Mouse (Mus musculus): ENCODE results near the gene Ace. TPM values are rescaled to one million over a fixed set of nuclear protein-coding genes. Genes with fewer than 3 reads are reported as not detected.

The Ace gene
- polyA plus RNA-seq (2012) = not detected in 2 replicates

GRCm38 (mm10) chr11:105967741-105968574 lies at the start of gene Ace:
Ace (plus strand) TSS chr11:105967945.
- TF ChIP-seq GATA1 (IDR thresholded peaks at IDR 0.05; ENCODE audit: low read length) = no peak
- no peak for TF ChIP-seq TAL1 (IDR thresholded peaks at IDR 0.05; ENCODE audit: low read length)
- Histone ChIP-seq H3K4me1 (ENCODE audit: control insufficient read depth) (no peaks in the 10 kb centered on the region; the same call in none of the 2 replicates), H3K36me3 (ENCODE audit: control insufficient read depth) (no peaks in the 10 kb centered on the region), H3K27me3 (ENCODE audit: control insufficient read depth) (peaks cover 55% of the 10 kb centered on the region), H3K4me3 (replicated peaks) (peak within 1 kb of the TSS; percentile 22), H3K9me3 (ENCODE audit: control insufficient read depth, low read length) (no peaks in the 10 kb centered on the region)

- no peaks in the 10 kb centered on the region for H3K27me3 ChIP-seq (ENCODE audit: control insufficient read depth)
- TF ChIP-seq GATA1 (IDR thresholded peaks at IDR 0.05; ENCODE audit: low read length) (no peak), TAL1 (IDR thresholded peaks at IDR 0.05; ENCODE audit: low read length) (no peak)
- no peak overlapping the region for H3K4me3 ChIP-seq (replicated peaks)
- H3K4me1 ChIP-seq (ENCODE audit: control insufficient read depth) = peaks cover 35% of the 10 kb centered on the region
- H3K9me3 ChIP-seq (ENCODE audit: control insufficient read depth, low read length) = no peaks in the 10 kb centered on the region
- H3K36me3 ChIP-seq (ENCODE audit: control insufficient read depth) = peaks cover 5% of the 10 kb centered on the region
These were observed 47.5 kb upstream of the Ace start for GRCm38 (mm10) chr11:105920098-105920785.

GRCm38 (mm10) chr11:105920836-105921235 lies 46.9 kb upstream of the Ace start:
- H3K27me3 ChIP-seq (ENCODE audit: control insufficient read depth) = no peaks in the 10 kb centered on the region
- no peak for TF ChIP-seq GATA1 (IDR thresholded peaks at IDR 0.05; ENCODE audit: low read length)
- TF ChIP-seq TAL1 (IDR thresholded peaks at IDR 0.05; ENCODE audit: low read length) = no peak
- H3K9me3 ChIP-seq (ENCODE audit: control insufficient read depth, low read length) = no peaks in the 10 kb centered on the region
- peaks cover 5% of the 10 kb centered on the region for H3K36me3 ChIP-seq (ENCODE audit: control insufficient read depth)
- H3K4me1 ChIP-seq (ENCODE audit: control insufficient read depth) = peaks cover 35% of the 10 kb centered on the region
- no peak overlapping the region for H3K4me3 ChIP-seq (replicated peaks)

GRCm38 (mm10) chr11:105921275-105921674 lies 46.5 kb upstream of the Ace start:
- Histone ChIP-seq H3K9me3 (ENCODE audit: control insufficient read depth, low read length) (no peaks in the 10 kb centered on the region), H3K27me3 (ENCODE audit: control insufficient read depth) (no peaks in the 10 kb centered on the region), H3K4me3 (replicated peaks) (no peak overlapping the region), H3K4me1 (ENCODE audit: control insufficient read depth) (peaks cover 35% of the 10 kb centered on the region), H3K36me3 (ENCODE audit: control insufficient read depth) (peaks cover 5% of the 10 kb centered on the region)
- TF ChIP-seq TAL1 (IDR thresholded peaks at IDR 0.05; ENCODE audit: low read length) (no peak), GATA1 (IDR thresholded peaks at IDR 0.05; ENCODE audit: low read length) (no peak)

GRCm38 (mm10) chr11:105922769-105923663 lies 44.7 kb upstream of the Ace start:
- no peak for TF ChIP-seq TAL1 (IDR thresholded peaks at IDR 0.05; ENCODE audit: low read length)
- TF ChIP-seq GATA1 (IDR thresholded peaks at IDR 0.05; ENCODE audit: low read length) = no peak
- peaks cover 35% of the 10 kb centered on the region for H3K4me1 ChIP-seq (ENCODE audit: control insufficient read depth)
- H3K9me3 ChIP-seq (ENCODE audit: control insufficient read depth, low read length) = no peaks in the 10 kb centered on the region
- H3K4me3 ChIP-seq (replicated peaks) = no peak overlapping the region
- H3K27me3 ChIP-seq (ENCODE audit: control insufficient read depth) = no peaks in the 10 kb centered on the region
- peaks cover 5% of the 10 kb centered on the region for H3K36me3 ChIP-seq (ENCODE audit: control insufficient read depth)

GRCm38 (mm10) chr11:105927065-105928030 lies 40.4 kb upstream of the Ace start:
- Histone ChIP-seq H3K4me1 (ENCODE audit: control insufficient read depth) (peaks cover 9% of the 10 kb centered on the region), H3K9me3 (ENCODE audit: control insufficient read depth, low read length) (no peaks in the 10 kb centered on the region), H3K36me3 (ENCODE audit: control insufficient read depth) (no peaks in the 10 kb centered on the region; the same call in 1 of the 2 replicates), H3K4me3 (replicated peaks) (no peak overlapping the region), H3K27me3 (ENCODE audit: control insufficient read depth) (no peaks in the 10 kb centered on the region)
- TF ChIP-seq GATA1 (IDR thresholded peaks at IDR 0.05; ENCODE audit: low read length) (no peak), TAL1 (IDR thresholded peaks at IDR 0.05; ENCODE audit: low read length) (no peak)

- H3K4me3 ChIP-seq (replicated peaks) = no peak overlapping the region
- no peaks in the 10 kb centered on the region for H3K27me3 ChIP-seq (ENCODE audit: control insufficient read depth)
- H3K36me3 ChIP-seq (ENCODE audit: control insufficient read depth) = no peaks in the 10 kb centered on the region; the same call in 1 of the 2 replicates
- no peak for TF ChIP-seq TAL1 (IDR thresholded peaks at IDR 0.05; ENCODE audit: low read length)
- no peak for TF ChIP-seq GATA1 (IDR thresholded peaks at IDR 0.05; ENCODE audit: low read length)
- no peaks in the 10 kb centered on the region for H3K9me3 ChIP-seq (ENCODE audit: control insufficient read depth, low read length)
- H3K4me1 ChIP-seq (ENCODE audit: control insufficient read depth) = peaks cover 1% of the 10 kb centered on the region; the same call in 1 of the 2 replicates
These were observed 39.6 kb upstream of the Ace start for GRCm38 (mm10) chr11:105928171-105928570.

GRCm38 (mm10) chr11:105931380-105931779 lies 36.4 kb upstream of the Ace start:
- TF ChIP-seq GATA1 (IDR thresholded peaks at IDR 0.05; ENCODE audit: low read length) (no peak), TAL1 (IDR thresholded peaks at IDR 0.05; ENCODE audit: low read length) (no peak)
- no peaks in the 10 kb centered on the region for H3K27me3 ChIP-seq (ENCODE audit: control insufficient read depth)
- no peaks in the 10 kb centered on the region for H3K36me3 ChIP-seq (ENCODE audit: control insufficient read depth)
- no peaks in the 10 kb centered on the region for H3K9me3 ChIP-seq (ENCODE audit: control insufficient read depth, low read length)
- no peak overlapping the region for H3K4me3 ChIP-seq (replicated peaks)
- no peaks in the 10 kb centered on the region for H3K4me1 ChIP-seq (ENCODE audit: control insufficient read depth)
